Mouse (Mus musculus): ENCODE data around the gene Exosc8. TPM values are rescaled to one million over a fixed set of nuclear protein-coding genes. Genes with fewer than 3 reads are reported as not detected.

The Exosc8 gene
- total RNA-seq, 2 experiments from 2014 or later = 9.2 to 11.7 TPM

DNA sequence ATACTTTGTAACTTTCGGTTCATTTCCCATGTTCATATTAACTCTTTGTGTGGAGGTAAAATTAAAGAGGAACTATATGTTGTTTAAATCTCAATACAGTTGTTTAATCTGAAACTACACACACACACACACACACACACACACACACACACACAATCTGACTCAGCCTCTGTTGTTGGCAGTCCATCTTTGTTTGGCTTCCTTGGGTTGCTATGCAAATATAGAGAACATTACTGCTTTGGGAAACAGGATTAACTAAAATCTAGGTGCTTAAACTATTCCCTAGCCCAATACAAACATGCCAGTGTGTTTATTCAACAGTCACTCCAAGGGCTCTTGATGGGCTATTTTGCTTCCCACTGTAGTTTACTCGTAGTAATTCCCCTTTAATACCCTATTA, 47.9 kb downstream of the Exosc8 start:
- no peak for DNase-seq
- intact Hi-C loops (cut with DNase I) = loop anchor here (5.0 kb wide), 1 partner anchor 335 kb away; no protein-coding TSS in a partner anchor

GRCm38 (mm10) chr3:54685202-54685601, 50.0 kb downstream of the Exosc8 start:
- no peak for DNase-seq
- intact Hi-C loops (cut with DNase I) = loop anchor here (5.0 kb wide), 1 partner anchor 333 kb away; no protein-coding TSS in a partner anchor

GRCm38 (mm10) chr3:54681310-54682204, 53.6 kb downstream of the Exosc8 start:
- intact Hi-C loops (cut with DNase I) = no loop called here
- DNase-seq = no peak

Other genes with a start within 250 kb of the Exosc8 start
- gene Supt20, start 42.6 kb downstream of the Exosc8 start, total RNA-seq (2021) = 10 to 100 TPM in 1 of 2 experiments, 1 to 10 TPM in 1; 9.7 to 10.1 TPM
- gene Gm21958, start 21.0 kb downstream of the Exosc8 start, total RNA-seq (2021) = not detected
- 1 to 10 TPM; 7.5 to 8.0 TPM for gene Alg5, start 146 bp upstream of the Exosc8 start, total RNA-seq (2021)
- under 1 TPM; 0.17 to 0.41 TPM for gene Smad9, start 20.2 kb upstream of the Exosc8 start, total RNA-seq (2021)
- gene Rfxap, start 72.4 kb upstream of the Exosc8 start, total RNA-seq (2021) = 10 to 100 TPM; 23.7 to 23.9 TPM
- gene Sertm1, start 180.5 kb upstream of the Exosc8 start, total RNA-seq (2021) = not detected